Mouse (Mus musculus) embryo, embryonic 10 days (tissue): Measurements from ENCODE around the gene Ceacam2.
"Not testable (repeated sequence)": the region's sequence is repeated elsewhere in the genome, so short reads cannot be mapped to it uniquely, and the experiment has no call there.

Source experiments
- DNase-seq: peaks from one replicate; pipeline ENCODE4 v3.0.0-alpha.2; 2015; ENCODE audit warnings: low spot score

Gene Ceacam2

DNA sequence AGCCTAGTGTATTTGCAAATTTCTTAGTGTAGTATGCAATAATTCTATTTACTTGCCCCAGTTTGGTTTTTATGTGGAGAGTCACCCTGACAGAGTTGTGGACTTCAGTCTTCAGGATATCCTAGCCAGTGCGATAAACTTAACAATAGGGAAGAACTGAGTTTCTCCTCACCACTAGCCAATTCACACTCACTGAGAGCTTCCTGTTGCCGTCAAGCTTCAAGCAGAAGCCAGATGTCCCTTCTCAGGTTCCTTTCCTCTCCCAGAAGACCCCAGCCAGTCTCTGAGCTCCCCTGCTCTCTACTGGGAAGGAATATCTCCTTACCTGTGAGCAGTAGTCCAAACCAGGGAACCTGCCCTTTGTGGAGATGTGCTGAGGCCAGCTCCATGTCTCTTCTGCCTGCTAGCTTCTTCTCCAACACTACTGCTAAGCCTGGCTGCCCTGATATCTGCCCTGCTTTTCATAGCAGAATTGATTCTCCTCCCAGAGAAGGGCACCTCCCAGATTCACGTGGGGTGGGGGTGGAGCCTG is at the start of gene Ceacam2:
Gene Ceacam2, minus strand, starts transcription at position 482 of the 532 bp plus-strand sequence.
- DNase-seq = not testable (repeated sequence)

DNA sequence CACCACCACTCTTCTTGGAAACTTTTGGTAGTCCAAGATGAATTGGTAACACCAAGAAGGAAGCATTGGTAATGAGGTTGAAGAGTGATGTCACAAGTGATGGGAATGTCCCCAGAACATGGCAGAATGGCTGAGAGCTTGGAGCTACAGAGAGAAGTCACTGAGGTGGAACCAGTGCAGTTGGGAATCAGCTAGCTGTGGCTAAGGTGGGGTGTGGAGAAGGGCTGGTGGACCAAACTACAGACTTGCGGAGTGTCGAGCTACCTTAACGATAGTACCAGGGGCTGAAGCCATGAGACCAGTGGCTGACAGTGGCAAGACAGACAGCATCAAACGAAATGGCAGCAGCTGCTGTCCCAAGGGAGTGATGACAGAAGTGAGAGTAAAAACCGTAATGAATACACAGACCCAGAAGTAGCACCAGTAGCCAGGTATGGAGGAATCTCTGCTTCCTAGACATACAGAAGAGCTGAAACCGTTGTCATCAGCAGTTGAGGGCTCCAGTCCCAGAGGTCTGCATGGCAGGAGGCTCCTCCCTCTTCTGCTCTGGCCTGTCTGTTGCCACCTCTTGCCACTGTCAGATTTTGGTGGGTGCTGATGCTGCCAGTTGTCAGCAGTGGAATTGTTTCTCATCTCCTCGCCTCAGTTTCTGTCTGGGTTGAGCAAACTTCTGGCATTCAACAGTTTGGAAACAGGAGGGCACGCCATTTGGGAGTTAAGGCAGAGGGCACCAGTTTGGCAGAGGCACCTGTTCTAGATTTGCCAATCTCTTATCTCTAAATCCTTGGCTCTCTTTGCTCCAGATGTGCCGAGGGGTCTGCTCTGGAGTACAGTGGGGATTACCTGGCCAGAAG is 45.9 kb upstream of the Ceacam2 start:
- DNase-seq = no peak

DNA sequence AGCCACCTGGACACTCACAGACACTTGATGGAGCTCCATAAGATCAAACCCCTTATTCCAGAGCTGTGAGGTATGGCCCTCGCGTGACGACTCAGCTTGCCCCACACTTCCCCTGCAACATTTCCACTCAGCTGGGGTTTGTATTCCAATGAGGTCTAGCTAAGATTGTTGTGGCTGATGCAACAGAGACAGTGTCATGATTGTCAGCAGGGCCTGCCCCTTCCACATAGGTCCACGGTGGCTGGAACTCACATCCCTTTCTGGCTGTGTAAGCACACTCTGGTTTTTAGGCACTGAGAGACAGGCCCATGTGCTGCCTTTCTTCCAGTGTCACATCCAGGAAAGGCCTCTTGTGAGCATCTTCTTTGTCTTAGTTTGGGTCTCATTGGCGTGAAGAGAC is 45.0 kb upstream of the Ceacam2 start:
- no peak for DNase-seq

- DNase-seq = no peak
These were observed 42.7 kb upstream of the Ceacam2 start for GRCm38 (mm10) chr7:25582301-25582810.

DNA sequence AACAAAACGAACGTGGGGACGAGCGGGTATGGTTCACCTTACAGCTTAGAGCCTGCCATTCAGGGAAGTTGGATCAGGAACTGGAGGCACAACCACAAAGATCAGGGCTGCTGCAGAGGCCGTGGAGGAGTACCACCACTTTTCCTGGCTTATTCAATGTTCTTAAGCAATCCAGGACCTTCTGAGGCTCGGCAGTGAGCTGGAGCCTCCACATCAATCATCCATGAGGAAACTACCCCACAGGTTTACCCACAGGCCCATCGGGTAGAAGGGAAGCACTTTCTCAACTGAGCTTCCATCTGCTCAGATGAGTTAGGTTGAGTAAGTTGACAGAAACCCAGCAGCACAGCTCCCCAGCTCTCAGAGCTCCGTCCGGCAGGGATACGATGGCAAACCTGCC is 39.8 kb upstream of the Ceacam2 start:
- no peak for DNase-seq

DNA sequence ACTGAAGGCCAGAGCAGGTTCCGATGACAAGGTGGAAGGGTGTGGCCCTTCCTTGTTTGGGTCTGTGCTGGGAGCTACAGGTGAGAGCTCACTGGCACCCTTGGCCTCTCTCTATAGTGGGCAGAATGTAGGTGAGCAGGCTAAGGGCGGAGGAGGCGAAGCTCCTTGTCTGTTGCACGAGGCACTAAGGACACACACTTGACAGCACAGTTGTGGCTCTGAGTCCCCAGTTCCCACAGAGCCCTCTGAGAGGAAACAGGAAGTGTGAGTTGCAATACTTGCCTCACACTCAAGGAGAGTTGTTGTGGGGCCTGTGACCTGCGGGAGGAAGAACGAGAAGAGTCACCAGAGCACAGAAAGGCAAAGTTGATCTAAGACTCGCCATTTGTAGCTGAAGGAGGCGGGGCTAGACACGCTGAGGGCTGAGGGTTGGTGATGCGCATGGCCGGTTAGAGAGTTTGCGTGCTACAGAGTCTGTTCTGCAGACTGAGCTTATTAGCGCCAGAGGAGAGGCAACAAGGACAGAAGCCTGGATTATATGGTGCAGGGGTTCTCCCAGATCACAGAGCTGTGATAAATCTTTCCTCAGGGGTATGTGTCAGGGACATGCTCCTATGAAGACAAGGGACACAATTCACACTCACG is 37.3 kb upstream of the Ceacam2 start:
- DNase-seq = not testable (repeated sequence)

DNA sequence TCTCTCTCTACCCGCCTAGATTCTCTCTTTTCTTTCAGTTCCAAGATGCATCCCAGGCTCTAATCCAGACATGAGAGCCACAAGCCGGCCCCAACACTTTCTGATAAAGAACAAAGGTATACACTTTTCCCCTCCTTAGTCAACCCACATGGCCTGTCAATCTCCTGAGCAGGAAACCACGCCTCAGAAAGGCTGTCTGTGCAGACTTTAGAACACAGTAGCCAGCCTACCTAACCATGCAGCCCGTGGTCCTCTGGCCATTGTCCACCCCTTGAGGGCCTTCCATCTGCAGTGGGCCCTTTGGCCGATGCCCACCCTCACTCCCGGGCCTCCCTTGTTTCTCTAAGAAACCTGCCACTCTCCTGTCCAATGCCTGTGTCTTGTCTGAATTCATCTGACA is 36.7 kb upstream of the Ceacam2 start:
- DNase-seq = not testable (repeated sequence)

DNA sequence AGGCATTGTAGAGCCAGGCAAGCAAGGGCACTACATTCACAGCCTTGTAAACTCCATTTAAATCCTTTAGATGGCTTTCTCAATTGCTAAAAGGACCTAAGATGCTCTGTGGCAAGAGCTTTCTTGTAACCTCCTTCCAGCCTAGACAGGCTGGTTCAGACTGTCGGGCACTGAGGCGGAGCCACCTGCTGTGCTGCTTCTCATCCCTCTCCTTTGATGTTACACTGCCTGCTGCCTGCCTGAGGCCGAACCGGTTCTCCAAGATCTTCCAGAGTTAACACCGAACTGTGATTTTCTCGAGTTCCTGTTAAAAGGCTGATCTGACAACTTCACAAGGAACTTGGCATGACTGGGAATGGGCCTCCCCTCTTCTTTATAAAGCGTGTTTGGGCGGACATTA is 36.2 kb upstream of the Ceacam2 start:
- DNase-seq = peak; percentile 51

- DNase-seq = no peak
These were observed 35.4 kb upstream of the Ceacam2 start for GRCm38 (mm10) chr7:25575105-25575504.

- DNase-seq = not testable (repeated sequence)
These were observed 34.1 kb upstream of the Ceacam2 start for GRCm38 (mm10) chr7:25573806-25574205.

- DNase-seq = no peak
These were observed 29.1 kb upstream of the Ceacam2 start for GRCm38 (mm10) chr7:25568721-25569120.

DNA sequence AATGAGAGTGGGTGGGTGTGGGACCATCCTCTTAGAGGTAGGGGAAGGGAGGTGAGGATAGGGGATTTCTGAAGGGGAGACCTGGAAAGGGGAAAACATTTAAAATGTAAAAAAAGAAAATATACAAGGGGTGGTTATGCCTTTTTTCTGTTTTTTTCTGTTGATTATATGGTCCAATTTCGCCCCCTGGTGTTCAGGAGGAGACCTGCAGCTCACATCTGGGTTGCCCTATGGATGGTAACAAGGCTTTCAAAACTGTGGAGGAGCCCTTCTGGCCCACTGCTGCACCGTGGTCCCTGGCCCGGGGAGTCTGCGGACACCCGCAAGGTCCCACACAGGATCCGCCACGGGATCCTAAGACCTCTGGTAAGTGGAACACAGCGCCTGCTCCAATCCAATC is 1.8 kb upstream of the Ceacam2 start:
- peak; percentile 7 for DNase-seq

- not testable (repeated sequence) for DNase-seq
These were observed 297 bp upstream of the Ceacam2 start for GRCm38 (mm10) chr7:25539954-25540353.

DNA sequence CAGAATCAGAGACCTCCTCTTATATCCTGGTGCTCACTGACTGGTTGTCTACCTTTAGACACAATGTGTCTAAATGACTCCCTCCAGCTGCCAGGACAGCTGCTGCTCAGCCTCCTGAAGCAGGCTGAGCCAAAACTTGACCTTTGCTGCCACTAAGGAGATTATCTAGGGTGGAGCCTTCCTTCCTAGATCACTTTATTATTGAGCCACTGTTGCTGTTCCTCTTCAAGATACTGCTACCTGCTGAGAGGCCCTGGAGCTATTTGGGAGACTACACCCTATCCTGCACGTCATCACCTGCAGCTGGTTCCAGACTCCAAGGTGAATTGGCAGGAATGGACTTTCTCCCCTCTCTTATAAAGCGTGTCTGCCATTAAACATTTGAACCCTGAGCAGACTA is 8.8 kb downstream of the Ceacam2 start:
- DNase-seq = no peak

GRCm38 (mm10) chr7:25516070-25516777 is 23.4 kb downstream of the Ceacam2 start:
- DNase-seq = not testable (repeated sequence)

DNA sequence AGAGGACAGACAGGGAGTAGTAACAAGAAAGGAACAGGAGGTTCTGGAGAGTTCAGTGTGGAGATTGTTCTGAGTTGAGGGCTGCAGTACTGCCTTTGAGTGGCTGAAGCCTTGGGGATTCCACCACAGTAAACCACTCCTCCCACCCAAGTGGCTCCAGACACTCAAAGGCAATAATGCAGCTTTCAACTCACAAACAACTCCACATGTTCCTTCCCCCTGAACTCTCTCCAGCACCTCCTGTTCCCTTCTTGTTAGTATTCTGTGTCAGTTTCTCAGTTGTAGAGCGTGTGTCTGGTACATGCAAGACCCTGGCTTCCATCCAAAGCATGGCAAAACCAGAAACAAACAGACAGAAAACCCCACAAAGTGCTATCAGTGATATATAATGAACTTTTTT is 24.0 kb downstream of the Ceacam2 start:
- not testable (repeated sequence) for DNase-seq

- no peak for DNase-seq
These were observed 29.7 kb downstream of the Ceacam2 start for GRCm38 (mm10) chr7:25509925-25510324.

- no peak for DNase-seq
These were observed 45.0 kb downstream of the Ceacam2 start for GRCm38 (mm10) chr7:25494649-25495048.

- DNase-seq = not testable (repeated sequence)
These were observed 49.0 kb downstream of the Ceacam2 start for GRCm38 (mm10) chr7:25490698-25491097.

GRCm38 (mm10) chr7:25489382-25489781 is 50.3 kb downstream of the Ceacam2 start:
- not testable (repeated sequence) for DNase-seq

DNA sequence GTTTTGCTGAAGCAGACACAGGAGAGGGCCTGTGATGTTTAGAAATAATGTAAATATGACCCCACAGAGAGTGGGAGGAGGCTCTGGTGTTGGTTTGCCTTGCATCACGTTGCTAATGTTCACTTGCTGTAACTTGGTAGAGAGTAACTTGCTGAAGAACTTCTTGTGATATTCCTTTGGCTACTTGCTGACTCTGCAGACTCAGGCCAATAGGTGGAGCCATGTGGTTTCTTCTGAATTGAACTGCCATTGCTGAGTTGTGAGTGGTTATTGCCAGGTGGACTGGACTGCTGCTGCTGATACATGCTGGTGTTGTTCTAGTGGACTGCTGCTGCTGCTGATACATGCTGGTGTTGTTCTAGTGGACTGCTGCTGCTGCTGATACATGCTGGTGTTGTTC is 53.5 kb downstream of the Ceacam2 start:
- peak; percentile 24 for DNase-seq

GRCm38 (mm10) chr7:25485061-25485460 is 54.6 kb downstream of the Ceacam2 start:
- no peak for DNase-seq
